Mouse (Mus musculus) MEL (cell line): Measurements from ENCODE around the gene Spock1. TPM values are rescaled to one million over a fixed set of nuclear protein-coding genes. Genes with fewer than 3 reads are reported as not detected.

Experiments
- DNase-seq: peaks from one replicate; pipeline ENCODE4 v3.0.0; 2011; ENCODE audit warnings: low read depth, low spot score
- H3K27ac ChIP-seq: 2 replicates; pipeline ENCODE4 v1.5.1; 2012; ENCODE audit warnings: low read depth, mild to moderate bottlenecking, control low read depth, low read length, moderate library complexity; ENCODE audit not compliant: control insufficient read depth
- H3K27me3 ChIP-seq, 2 experiments: fragments of 150-350 bp in 1 of 2; sonication (generic) in 1 of 2; 2 replicates each; pipeline ENCODE4 v1.6.1; 2012; ENCODE audit warnings: low read length in 2 of 2, mild to moderate bottlenecking in 2 of 2, improper control_type of control experiment in 1 of 2, moderate library complexity in 1 of 2; ENCODE audit not compliant: insufficient read depth in 2 of 2, control insufficient read depth in 1 of 2
- H3K36me3 ChIP-seq, 2 experiments: 2 replicates each; pipeline ENCODE4 v1.6.1; 2012 to 2014; ENCODE audit warnings: low read length in 2 of 2, improper control_type of control experiment in 1 of 2, inconsistent platforms in 1 of 2, mild to moderate bottlenecking in 1 of 2; ENCODE audit not compliant: insufficient read depth in 2 of 2, control insufficient read depth in 1 of 2
- H3K4me1 ChIP-seq, 2 experiments: fragments of 150-350 bp in 1 of 2; sonication (generic) in 1 of 2; 2 replicates each; pipeline ENCODE4 v1.6.1; 2012; ENCODE audit warnings: low read length in 2 of 2, improper control_type of control experiment in 1 of 2, mild to moderate bottlenecking in 1 of 2; ENCODE audit not compliant: insufficient read depth in 2 of 2, control insufficient read depth in 1 of 2
- H3K4me3 ChIP-seq, 2 experiments: fragments of 150-350 bp in 1 of 2; sonication (generic) in 1 of 2; 2 replicates each; pipeline ENCODE4 v1.5.1; 2012; ENCODE audit warnings: low read depth in 2 of 2, low read length in 2 of 2, mild to moderate bottlenecking in 2 of 2, moderate library complexity in 2 of 2, control low read depth in 1 of 2, improper control_type of control experiment in 1 of 2; ENCODE audit not compliant: control insufficient read depth in 1 of 2, insufficient read depth in 1 of 2
- H3K79me2 ChIP-seq: 2 replicates; pipeline ENCODE4 v1.6.1; 2012; ENCODE audit warnings: mild to moderate bottlenecking, low read length, moderate library complexity; ENCODE audit not compliant: control insufficient read depth, poor library complexity, insufficient read depth
- H3K9ac ChIP-seq: 2 replicates; pipeline ENCODE4 v1.6.1; 2012; ENCODE audit warnings: low read depth, mild to moderate bottlenecking, control low read depth, low read length, moderate library complexity; ENCODE audit not compliant: control insufficient read depth, poor library complexity, severe bottlenecking
- H3K9me3 ChIP-seq: fragments of 150-350 bp; sonication (generic); replicated peaks from 2 replicates; pipeline ENCODE4 v1.6.1; 2012; ENCODE audit warnings: mild to moderate bottlenecking, low read length, improper control_type of control experiment, moderate library complexity; ENCODE audit not compliant: insufficient read depth
- E2F4 ChIP-seq: IDR thresholded peaks from 2 replicates; pipeline ENCODE4 v1.6.1; 2011; ENCODE audit warnings: low read depth, low read length, improper control_type of control experiment, borderline replicate concordance
- MEF2A ChIP-seq: IDR thresholded peaks from 2 replicates; pipeline ENCODE4 v1.6.1; 2014; ENCODE audit warnings: low read depth, mild to moderate bottlenecking, inconsistent platforms, low read length, improper control_type of control experiment; ENCODE audit not compliant: poor library complexity, insufficient replicate concordance, severe bottlenecking; ENCODE audit errors: extremely low read depth
- MYC ChIP-seq: IDR thresholded peaks from 2 replicates; pipeline ENCODE4 v1.6.1; 2011; ENCODE audit warnings: low read depth, mild to moderate bottlenecking, low read length, improper control_type of control experiment, moderate library complexity
- NELFE ChIP-seq: IDR thresholded peaks from 2 replicates; pipeline ENCODE4 v1.6.1; 2011; ENCODE audit warnings: low read depth, low read length, improper control_type of control experiment
- POLR2A ChIP-seq, 2 experiments: IDR thresholded peaks; 2 replicates each; pipeline ENCODE4 v1.6.1; 2011 to 2012; ENCODE audit warnings: low read length in 2 of 2, mild to moderate bottlenecking in 2 of 2, control low read depth in 1 of 2, improper control_type of control experiment in 1 of 2, low read depth in 1 of 2, moderate library complexity in 1 of 2; ENCODE audit not compliant: control insufficient read depth in 1 of 2, insufficient read depth in 1 of 2, poor library complexity in 1 of 2
- TAL1 ChIP-seq: IDR thresholded peaks from 2 replicates; pipeline ENCODE4 v1.6.1; 2012; ENCODE audit warnings: mild to moderate bottlenecking, inconsistent platforms, low read length, moderate library complexity, mixed read lengths
- ZC3H11A ChIP-seq: IDR thresholded peaks from 2 replicates; pipeline ENCODE4 v1.6.1; 2012; ENCODE audit warnings: low read depth, mild to moderate bottlenecking, inconsistent platforms, low read length, improper control_type of control experiment
- ZMIZ1 ChIP-seq: IDR thresholded peaks from 2 replicates; pipeline ENCODE4 v1.6.1; 2012; ENCODE audit warnings: low read depth, mild to moderate bottlenecking, inconsistent platforms, low read length, improper control_type of control experiment, moderate library complexity
- polyA plus RNA-seq, 2 experiments: library from polyadenylated mRNA; stranded (reverse) in 1 of 2; unstranded in 1 of 2; fragments of >175 nt in 1 of 2; fragments of >200 nt in 1 of 2; gene quantifications; 2 replicates each; pipeline versions ENCODE4 v1.2.1 to v1.2.4; 2012; ENCODE audit warnings: low replicate concordance in 2 of 2, low read depth in 1 of 2; ENCODE audit not compliant: insufficient read length in 2 of 2, insufficient read depth in 1 of 2, missing spikeins in 1 of 2
- total RNA-seq: library from RNA; depleted of rRNA; stranded (reverse); fragments of 300-350 nt; gene quantifications from 2 replicates; pipeline ENCODE4 v1.2.3, GENCODE M21; 2012; rRNA removed

Gene Spock1
- total and polyA plus RNA-seq, 3 experiments, result not detected

DNA sequence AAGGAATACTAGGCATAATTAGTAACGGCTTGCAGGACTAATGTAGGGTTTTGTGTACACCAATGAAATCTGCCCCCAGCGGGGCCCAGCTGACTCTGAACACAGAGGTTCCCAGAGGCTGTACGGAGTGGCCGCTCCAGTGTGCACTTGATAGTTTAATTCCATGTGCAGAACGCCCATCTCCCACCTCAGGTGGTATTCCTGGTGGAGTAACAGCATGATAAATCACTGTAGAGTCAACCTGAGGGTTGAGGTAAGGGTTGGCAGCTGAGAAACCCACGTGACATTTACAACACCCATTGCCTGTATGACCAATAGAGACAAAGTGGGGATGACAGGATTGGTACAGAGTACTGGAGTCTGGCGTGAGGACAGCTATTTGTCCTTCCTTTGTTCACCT is 505.7 kb downstream of the Spock1 start:
- no peaks in the 10 kb centered on the region for H3K27me3 ChIP-seq
- H3K9ac ChIP-seq, result no peak overlapping the region
- H3K9me3 ChIP-seq, result no peaks in the 10 kb centered on the region
- no peak for DNase-seq
- TF ChIP-seq POLR2A (IDR thresholded peaks at IDR 0.05; ENCODE audit: control insufficient read depth in 1 of 2, insufficient read depth in 1 of 2, low read depth in 1 of 2, low read length in 2 of 2, poor library complexity in 1 of 2) (no peak), MEF2A (no peak), NELFE (no peak)
- no peaks in the 10 kb centered on the region for H3K79me2 ChIP-seq
- H3K4me3 ChIP-seq, result no peak overlapping the region
- H3K4me1 ChIP-seq, result no peaks in the 10 kb centered on the region
- no peak overlapping the region for H3K27ac ChIP-seq
- no peaks in the 10 kb centered on the region for H3K36me3 ChIP-seq

DNA sequence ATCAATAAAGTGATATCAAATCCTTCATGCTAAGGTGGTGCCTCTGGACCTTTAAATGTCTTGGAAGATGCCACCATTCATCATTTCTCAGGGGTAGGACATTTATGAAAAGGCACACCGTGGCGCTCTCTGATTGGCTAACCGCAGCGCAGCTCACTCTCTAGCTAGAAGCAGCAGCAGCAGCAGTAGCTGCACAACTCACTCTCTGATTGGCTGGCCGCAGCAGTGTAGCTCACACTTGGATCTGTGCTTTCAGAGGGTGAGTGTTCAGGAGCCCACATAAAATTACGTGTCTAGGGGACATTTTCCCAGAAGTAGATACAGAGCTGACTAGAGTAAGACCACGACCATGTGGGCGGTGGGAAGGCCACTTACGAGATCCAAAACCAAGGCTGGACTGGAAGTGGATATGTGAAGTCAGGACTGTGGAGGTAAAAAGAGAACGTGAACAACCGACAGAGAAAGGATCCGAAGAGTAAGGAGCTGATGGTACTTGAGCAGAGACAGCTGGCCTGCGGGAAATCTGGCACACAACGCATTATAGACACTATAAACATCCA is 535.9 kb downstream of the Spock1 start:
- no peak for DNase-seq
- no peak overlapping the region for H3K4me3 ChIP-seq
- TF ChIP-seq ZC3H11A (no peak), ZMIZ1 (no peak), E2F4 (no peak), MYC (no peak), TAL1 (no peak)
- TF ChIP-seq, all 39 proteins: peak for 0
- Histone ChIP-seq H3K9me3 (no peaks in the 10 kb centered on the region), H3K79me2 (no peaks in the 10 kb centered on the region), H3K36me3 (no peaks in the 10 kb centered on the region), H3K9ac (no peak overlapping the region), H3K27ac (no peak overlapping the region), H3K4me1 (no peaks in the 10 kb centered on the region), H3K27me3 (no peaks in the 10 kb centered on the region)

Other genes with a start within 250 kb of the Spock1 start
- not detected in 2 replicates for gene Klhl3, start 205.3 kb upstream of the Spock1 start, total RNA-seq
- under 1 TPM in 1 of 2 experiments, not detected in 1; 0.01 TPM for gene Klhl3, start 205.3 kb upstream of the Spock1 start, polyA plus RNA-seq
- gene Hnrnpa0, start 220.2 kb upstream of the Spock1 start, total RNA-seq, result 163 and 165 TPM in 2 replicates
- 100 to 1,000 TPM; 209 to 381 TPM for gene Hnrnpa0, start 220.2 kb upstream of the Spock1 start, polyA plus RNA-seq
- gene Idnk, start 249.3 kb upstream of the Spock1 start, total RNA-seq, result 26.0 and 29.5 TPM in 2 replicates
- gene Idnk, start 249.3 kb upstream of the Spock1 start, polyA plus RNA-seq, result 10 to 100 TPM in 1 of 2 experiments, not detected in 1; 50.3 TPM